Mouse (Mus musculus): ENCODE measurements around the gene Sp2.

The Sp2 gene

DNA sequence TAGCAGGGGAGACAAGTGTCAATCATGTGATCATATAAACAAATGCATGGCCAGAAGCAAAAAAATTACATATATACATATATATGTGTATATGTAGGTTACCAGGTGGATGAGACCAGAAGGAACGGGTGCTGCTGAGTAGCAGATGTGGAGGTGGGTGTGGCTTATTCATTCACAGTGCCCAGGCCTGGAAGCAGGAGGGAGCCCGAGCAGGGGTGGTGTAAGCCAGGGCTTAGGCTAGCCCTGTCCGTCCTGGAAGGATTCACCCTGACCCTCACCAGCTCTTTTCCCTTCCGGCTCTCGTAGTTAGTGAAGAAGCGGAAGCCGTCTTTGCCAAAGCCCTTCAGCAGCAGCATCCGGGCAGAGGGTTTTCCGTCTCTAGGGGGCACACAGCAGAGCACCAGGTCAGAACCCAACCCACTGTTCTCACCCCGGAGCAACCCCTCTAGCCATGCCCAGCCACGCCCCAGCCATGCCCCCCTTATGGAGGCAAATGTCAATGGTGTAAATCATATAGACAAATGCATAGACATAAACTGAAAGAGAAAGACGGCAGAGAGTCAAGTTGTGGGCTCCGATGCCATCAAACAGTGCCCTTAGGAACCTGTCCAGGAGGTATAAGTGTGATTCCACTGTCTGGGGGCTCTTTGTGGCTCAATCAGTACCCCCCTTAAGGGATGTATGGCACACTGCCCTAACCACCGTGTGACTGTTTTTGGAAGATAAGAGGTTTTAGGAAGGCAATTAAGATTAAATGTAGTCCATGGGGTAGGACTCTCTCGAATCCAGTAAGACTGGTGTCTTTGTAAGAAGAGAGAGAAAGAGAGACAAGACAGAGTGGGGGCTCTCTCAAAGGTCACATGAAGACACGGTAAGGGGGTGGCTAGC lies 41.9 kb downstream of the Sp2 start:
- in situ Hi-C loops (cut with MboI, MseI), result no loop called here

DNA sequence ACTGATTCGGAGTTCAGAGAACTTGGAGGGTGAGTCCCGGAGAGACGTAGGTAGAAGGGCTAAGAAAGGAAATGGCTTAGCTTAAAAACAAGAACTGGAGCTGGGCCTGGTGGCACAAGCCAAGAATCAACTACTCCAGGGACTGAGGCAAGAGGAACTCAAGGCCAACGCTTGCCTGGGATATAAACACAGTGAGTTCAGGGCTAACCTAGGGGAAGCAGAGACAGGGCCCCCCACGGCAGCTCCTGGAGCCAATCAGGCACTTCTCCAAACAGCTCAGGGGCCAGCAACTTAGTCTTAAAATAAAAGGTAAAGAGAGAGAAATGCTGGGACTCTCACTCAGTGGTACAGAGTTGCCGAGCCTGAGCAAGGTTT lies 44.3 kb downstream of the Sp2 start:
- in situ Hi-C loops (cut with MboI, MseI), result no loop called here

DNA sequence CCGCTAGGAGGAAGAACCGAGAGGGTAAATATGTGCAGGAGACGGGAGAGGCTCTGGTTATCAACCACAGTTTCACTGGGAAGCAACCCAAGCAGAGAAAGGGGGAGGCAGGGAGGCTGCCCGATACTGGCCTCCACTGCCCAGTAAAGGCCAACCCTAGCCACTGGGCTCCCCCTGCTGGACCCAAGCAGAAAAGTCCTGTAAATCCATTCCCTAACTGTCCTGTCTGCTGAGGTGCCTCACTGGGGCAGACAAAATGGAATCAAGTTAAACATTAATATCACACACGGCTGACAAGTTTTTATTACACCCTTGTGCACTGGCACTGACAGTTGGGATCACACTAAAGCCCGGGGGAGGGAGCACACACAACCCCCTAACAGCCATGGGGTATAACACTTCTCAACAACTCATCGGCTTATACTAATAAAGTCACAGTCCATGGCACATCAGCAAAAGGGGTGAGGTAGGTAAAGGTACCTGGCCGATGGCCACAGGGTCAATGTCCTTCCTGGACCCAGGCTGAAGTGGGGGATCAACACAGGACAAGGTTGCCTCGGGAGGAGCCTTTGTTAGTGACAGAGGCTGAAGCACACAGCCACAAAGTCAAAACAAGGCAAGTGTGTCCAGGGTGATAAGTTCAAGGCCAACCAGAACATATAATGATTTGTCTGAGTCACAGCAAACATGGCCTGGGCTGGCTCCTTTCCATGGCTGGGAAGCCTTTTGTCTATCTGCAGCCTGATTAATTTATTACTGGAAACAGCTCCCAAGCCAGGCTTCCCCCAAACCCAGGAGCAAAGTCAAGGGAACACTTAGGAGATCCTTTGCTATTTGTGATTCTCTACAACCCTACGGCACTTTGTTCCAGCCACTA lies 45.0 kb downstream of the Sp2 start:
- in situ Hi-C loops (cut with MboI, MseI), result no loop called here

DNA sequence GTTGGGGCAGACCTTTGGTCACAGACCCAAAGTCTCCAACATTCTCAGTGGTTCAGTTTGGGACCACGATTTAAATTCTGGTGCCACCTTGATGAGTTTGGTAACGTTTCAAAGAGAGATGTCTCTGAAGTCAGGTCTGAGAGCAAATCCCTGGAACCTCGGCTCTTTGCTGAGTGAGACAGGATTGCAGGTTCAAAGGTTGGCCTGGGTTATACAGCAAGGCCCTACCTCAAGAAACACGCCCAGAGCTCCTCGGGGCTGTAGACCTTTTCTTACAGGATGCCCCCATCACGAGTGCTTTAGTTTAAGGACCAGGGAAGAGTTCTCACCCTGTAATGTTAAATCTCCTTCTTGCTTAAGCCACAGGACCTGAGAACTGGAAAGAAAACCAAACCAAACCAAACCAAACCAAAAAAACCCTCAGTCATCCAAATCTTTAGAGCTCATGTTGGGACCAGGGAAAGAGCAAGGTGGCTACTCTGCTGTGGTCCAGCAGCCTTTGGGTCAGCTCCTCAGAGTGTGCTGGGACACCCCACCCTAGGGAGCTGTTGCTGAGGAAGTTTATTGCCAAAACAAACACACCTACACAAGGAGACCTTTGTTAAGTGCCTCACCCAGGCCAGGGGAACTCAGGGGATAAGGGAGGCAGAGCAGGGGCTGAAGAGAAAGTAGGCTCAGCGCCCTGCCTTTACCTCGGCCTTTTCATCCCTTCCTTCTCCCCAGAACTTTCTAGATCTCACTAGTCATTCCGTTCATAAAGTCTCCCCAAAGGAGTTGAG lies 46.7 kb downstream of the Sp2 start:
- in situ Hi-C loops (cut with MboI, MseI), result no loop called here

DNA sequence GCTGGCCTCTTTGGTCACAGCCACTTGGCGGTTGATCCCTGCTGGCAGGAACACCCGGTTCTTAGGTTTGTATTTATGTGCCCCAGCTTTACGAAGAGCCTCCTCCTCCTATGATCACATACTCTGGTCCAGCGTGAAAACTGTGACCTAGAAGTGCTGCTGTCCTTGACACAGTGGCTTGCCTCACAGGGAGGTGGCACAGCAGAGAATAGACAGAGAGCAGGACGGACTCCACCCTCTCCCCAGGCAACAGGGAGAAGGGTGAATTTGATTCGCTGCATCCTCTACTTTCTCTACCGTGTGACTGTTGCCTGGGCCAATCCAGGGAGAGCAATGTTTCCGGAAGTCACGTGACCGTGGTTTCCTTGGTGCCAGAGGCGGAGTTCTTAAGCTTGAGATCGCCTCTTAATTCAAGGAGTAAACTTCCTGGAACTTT lies 47.8 kb downstream of the Sp2 start:
- in situ Hi-C loops (cut with MboI, MseI), result no loop called here

DNA sequence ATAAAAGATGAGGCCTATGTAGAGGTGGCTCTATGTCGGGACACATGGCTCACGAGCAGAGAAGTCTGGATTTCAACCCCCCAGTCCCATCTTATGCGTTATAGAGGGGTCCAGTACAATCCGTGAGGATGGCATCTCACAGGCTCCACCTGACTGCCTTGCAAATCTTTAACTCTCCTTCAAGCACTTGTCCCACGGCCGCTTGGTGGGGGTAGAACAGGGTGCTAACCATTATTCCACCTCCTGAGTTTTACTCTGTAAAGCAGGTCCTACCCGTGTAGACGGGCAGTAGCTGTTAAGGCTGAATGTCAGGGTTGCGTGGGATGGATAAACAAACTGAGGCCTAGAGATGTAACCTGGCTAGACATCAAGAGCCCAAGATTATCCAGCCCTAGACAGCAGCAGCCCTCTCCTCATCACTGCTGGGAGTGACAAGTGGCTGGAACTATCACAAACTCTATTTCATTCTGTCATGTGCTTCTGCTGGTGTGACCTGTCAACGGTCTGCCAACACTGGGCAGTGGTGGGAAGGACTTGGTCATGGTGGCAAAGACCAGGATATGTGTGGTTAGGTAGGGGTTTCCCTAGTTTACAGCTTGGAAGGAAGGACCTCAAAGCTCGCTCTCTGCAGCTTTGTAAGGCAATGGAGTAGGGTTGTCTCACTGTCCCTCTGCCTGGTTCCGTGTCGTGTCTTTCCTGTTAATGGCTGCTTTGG lies 49.0 kb downstream of the Sp2 start:
- in situ Hi-C loops (cut with MboI, MseI), result no loop called here

DNA sequence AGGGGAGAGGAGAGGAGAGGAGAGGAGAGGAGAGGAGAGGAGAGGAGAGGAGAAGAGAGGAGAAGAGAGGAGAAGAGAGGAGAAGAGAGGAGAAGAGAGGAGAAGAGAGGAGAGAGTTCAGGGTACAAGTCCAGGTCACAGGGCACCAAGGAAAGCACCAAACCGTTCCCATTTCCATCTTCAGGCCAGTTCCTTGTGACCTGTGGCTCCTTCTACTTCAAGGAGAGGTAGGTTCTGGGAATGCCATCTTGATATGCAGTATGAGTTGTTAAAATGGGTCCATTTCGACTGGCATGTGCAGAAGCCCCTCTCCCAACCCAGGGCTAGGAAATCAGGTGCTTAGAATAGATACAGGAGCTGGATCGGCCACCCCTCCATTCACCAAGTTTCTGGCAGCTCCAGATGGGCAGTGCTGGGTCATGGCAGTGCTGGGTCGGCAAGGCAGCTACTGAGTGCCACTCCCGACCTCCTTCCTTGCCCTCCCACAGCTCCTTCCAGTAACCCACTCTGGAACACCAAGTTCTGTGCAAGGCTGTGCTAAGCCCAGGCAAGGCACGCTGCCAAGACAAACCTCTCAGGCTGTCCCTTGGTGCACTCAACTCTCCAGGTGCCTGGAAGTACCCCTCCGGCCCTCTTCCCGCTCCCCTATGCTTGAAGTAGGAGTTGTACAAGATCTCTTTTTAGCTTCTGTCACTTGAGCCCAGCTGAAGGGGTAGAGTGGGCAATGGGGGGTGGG lies 51.3 kb downstream of the Sp2 start:
- in situ Hi-C loops (cut with MboI, MseI), result no loop called here

DNA sequence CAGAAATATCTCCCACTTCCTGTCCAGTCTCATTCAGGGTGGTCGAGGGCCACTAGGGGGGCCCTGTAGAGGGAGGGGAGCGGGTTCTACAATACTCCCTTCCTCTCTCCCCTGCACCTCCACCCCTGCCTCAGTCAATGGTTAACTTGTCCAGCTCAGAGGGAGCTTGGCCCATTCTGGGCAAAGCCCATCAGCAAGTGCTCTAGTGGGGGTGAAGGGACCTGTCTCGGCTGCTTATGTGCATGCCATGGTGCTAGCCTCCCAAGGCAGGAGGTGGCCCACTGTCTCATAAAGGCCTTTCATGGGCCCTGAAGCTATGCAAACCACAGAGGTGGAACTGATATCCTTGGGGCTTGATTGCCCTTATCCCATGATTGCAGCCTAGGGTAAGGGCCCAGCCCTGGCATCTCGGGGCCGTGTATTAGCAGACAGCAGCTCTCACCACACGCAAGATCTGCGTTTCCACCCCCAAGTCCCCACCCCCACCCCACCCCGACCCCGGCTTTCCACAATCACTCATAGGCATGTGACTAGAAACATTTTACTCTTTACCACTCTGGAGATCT lies 52.9 kb downstream of the Sp2 start:
- in situ Hi-C loops (cut with MboI, MseI), result no loop called here

DNA sequence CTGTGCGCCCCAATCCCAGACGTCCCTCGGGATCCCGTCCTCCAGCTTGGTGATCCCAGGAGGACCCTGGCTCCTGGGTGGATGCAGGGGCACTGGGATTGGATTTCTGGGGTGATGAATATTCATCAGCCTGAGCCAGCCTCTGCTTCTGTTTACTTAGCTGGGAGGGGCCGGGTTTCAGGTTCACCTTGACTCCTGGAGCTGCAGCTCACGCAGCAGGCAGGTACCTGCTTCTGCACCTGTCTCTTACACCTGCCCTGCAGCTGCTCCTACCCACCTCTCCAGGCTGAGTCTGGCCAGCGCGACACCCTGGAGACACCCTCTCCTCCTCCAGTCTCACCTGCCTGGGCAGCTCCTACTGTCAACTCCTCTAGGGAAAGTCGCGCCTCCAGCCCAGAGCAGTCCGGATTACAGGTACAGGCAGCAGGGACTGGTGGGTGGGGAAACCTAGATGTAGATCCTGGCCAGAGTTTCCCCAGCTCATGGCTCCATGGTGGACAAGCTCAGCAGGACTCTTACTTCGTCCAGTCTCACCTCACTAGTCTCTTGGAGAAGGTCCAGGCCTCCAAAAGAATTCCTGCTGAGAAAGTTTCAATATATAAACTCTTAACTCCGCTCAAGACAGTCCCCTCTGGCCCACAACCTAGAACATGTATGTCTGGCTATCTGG lies 53.5 kb downstream of the Sp2 start:
- in situ Hi-C loops (cut with MboI, MseI), result no loop called here

DNA sequence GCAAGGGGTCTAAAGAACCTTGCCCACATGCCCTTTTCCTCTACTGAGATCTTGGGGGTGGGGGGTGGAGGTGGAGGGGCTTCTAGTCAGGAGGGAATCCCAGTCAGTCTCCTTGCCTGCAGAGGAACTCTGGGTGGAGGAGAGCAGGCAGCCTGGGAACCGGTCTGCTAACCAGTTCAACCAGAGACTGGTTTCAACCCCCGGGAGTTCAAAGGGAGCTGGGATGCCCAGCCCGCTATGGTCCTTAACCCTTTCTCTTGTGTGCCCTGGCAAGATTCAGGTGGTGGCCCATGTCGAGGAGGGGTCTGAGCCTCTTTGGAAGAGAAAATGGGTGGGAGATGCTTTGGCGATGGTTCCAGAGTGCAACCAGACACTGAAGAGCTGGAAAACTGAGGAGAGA lies 54.1 kb downstream of the Sp2 start:
- in situ Hi-C loops (cut with MboI, MseI), result no loop called here

DNA sequence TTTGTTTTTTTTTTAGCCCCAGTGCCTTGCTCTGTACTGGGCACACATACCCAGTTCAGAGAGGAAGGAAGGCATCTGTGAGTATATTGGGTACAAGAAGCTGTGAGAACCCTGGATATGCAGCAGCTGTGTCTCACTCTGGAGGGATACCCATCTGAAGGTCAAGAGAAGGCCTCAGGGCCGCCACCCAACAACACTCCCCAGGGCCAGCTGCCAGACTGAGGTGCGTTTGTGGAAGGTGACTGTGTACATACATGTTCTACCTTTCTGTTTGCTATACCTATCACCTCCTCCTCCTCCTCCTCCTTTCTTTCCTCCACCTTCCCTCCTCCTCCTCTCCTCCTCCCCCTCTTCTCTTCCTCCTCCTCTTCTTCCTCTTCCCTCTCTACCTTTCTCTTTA lies 54.7 kb downstream of the Sp2 start, which contains the start of gene Prr15l:
Gene Prr15l (plus strand): TSS at position 17 of the 400 bp plus-strand sequence.
- in situ Hi-C loops (cut with MboI, MseI), result no loop called here

DNA sequence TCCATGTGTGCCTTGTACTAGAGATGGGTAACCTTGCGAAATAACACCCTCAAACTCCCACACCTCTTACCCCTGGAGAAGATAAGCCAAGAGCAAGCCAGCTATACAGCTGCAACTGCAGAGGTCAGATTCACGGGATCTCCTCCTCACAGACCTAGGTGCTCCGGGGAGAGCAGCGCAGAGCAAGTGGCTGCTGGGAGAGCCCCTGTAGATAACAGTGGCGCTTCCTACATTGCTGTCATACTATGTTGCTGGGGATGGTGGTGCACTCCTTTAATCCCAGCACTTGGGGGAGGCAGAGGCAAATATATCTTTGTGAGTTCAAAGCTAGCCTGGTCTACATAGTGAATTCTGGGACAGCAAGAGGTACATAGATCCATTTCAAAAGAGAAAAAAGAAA lies 56.2 kb downstream of the Sp2 start:
- in situ Hi-C loops (cut with MboI, MseI), result no loop called here

DNA sequence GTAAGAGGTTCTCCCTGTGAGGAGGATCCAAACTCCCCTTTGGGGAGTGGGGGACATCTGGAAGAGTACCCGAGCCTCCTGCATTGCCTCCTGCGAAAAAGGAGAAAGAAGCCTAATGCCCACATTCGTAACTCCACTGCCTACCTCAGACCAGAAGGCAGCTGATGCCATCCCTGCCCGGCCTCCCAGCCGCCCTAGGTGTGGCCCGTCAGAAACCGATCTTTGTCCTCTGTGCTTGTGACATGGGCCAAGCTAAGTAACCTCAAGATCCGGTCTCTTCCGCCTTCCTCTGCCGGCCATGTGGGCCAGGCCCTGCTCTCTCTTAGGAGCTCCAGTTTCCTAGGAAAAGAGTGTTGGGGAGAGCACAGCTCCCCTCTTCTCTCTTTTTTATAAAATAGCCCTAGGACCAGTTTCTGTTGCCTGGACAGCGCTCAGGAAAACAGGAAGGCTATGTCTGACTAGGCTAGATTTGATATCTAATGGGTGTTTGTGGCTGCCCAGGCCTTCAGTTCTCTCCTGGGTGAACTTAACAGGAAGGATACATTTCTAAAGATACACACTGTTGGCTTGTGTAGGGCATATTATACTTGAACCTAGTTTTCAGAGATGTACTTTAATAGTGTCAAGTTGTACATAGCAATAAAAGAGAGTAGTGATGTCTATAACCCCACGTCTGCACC lies 57.1 kb downstream of the Sp2 start:
- in situ Hi-C loops (cut with MboI, MseI), result no loop called here

DNA sequence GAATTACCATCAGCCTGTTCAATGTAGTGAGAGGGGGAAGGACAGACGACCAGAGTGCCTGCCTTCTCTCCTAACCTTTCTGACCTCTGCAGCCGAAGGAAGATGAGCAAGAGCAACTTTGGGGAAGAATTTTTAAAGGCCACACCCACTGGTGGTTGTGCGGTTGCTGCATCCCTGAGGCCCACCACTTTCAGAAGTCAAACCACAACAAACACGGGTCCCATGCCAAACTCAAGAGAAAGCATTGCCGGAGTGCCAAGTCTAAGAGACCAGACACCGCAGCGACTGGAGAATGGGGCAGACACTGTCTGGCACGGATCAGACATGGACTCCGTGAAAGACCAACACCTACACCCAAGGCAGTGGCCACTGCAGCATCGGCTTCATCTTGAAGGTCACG lies 57.9 kb downstream of the Sp2 start:
- in situ Hi-C loops (cut with MboI, MseI), result no loop called here

DNA sequence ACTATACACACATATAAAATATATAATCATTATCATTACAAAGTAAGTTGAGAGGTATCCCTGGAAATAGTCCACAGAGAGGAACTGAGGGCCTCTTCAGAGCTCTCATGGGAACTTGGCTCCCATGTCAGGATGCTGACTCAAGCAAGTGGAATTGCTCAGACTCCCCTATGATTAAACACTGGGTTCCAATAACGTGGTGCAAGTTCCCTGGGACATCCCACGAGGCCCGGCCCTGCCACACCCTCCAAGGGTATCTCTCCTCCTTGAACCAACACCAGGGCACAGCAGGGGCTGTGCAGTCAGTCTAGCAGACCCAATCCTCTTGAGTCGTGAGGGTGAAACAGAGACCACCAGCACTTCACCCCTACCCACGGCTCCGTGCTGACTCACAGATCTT lies 63.8 kb downstream of the Sp2 start:
- in situ Hi-C loops (cut with MboI, MseI), result no loop called here

DNA sequence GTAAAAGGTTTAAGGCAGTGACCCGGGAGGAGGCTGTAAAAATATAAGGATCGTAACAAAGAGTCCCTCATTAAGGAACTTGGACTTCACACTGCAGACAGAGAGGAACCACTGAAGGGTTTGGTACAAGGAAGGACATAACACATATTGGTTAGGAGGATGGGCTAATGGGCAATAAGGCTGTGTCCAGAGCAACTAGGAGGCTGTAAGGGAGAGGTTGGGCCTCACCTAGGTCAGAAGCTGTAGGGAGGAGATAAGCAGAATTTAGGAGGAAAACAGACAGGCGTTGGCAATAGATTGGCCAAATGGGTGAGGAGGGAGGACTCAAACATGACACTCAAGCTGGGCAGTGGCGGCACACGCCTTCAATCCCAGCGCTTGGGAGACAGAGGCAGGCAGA lies 65.3 kb downstream of the Sp2 start:
- in situ Hi-C loops (cut with MboI, MseI), result no loop called here

DNA sequence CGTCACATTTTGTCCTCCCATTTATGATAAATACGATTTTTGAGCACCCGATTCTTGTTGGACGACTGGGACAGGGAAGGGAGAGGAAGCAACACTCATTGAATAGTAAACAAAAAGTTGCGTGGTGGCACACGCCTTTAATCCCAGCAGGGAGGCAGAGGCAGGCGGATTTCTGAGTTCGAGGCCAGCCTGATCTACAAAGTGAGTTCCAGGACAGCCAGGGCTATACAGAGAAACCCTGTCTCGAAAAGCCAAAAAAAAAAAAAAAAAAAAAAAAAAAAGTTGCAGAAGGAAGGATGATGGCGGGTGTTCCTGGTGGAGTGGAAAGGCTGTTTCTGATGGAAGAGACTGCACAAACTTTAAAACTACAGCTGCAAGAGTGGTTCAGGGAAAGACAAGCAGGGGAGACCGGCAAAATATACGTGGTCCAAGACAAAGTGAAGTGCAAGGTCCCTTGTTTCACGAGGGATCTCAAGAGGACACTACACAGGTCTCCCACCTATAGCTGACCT lies 65.8 kb downstream of the Sp2 start:
- in situ Hi-C loops (cut with MboI, MseI), result no loop called here

DNA sequence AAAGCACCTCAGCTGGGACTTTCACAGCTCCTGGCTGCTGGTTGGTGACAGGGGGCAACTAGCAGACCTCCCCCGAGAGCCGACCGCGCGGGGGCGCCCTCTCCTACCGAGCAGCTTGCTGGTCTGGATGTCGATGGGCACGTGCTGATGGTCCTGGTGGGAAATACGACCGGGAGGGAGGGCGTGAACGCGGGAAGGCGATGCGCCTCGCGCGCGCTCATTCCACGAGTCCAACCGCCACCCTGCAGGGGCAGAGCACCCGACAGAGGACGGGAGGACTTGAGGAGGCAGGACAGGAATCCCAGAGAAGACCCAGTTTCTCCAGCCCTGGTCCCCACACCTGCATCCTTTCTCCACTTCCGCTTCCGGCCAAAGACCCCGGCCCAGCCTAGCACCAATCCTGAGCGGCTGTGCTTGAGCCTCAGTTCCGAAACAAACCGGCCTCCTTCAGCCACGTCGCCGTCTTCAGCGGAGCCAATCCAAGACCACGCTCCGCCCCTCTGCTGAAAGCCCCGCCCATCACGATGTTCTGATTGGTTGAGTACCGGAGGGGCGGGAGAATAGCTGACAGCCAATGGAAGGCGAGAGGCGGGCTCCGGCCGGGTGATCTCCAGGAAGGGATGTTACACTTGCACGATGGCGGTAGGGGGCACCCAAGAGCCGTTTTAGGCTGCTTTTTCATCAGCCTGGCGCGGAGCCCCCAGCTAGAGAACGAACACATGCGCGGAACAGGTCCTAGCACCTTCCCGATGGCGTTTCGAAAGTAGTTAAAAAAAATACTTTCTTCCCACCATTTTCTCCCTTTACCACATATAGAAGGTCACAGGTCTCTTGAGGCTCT lies 66.5 kb downstream of the Sp2 start, which contains the start of gene Cdk5rap3:
Gene Cdk5rap3 (minus strand): TSS at position 453 of the 841 bp plus-strand sequence.
- in situ Hi-C loops (cut with MboI, MseI), result no loop called here
